Mouse (Mus musculus) liver, adult 10 weeks (tissue): ENCODE measurements around the gene Tefm. TPM values are rescaled to one million over a fixed set of nuclear protein-coding genes. Genes with fewer than 3 reads are reported as not detected.

Experiments used
- polyA plus RNA-seq: library from polyadenylated mRNA; stranded (reverse); fragments of 350-450 nt; fragmentation: Illumina TruSeq; extraction: RNeasy Lipid Tissue Mini Kit (QIAGEN cat#74804); gene quantifications from one replicate; pipeline ENCODE4 v1.2.3, GENCODE M21; 2014; ENCODE audit warnings: low read depth, low replicate concordance

Gene Tefm
- polyA plus RNA-seq, result 22.6 TPM

GRCm38 (mm10) chr11:80141825-80142521 is at the start of gene Tefm:
Gene Tefm (minus strand): TSS chr11:80142175.

GRCm38 (mm10) chr11:80183705-80184255 is 41.8 kb upstream of the Tefm start, which contains the start of gene Rnf135:
Gene Rnf135 (plus strand): TSS chr11:80183851.

GRCm38 (mm10) chr11:80153857-80154495 is 12.0 kb upstream of the Tefm start, which contains the start of gene Adap2:
Gene Adap2 (plus strand): TSS chr11:80154105.

GRCm38 (mm10) chr11:80088917-80089816 is 52.8 kb downstream of the Tefm start, which contains the start of gene Atad5:
Gene Atad5 (plus strand): TSS chr11:80089400.

Other genes starting within 250 kb of the Tefm start
- gene Utp6, start 179.8 kb downstream of the Tefm start, polyA plus RNA-seq, result 24.3 TPM
- 36.8 TPM for gene Suz12, start 149.1 kb downstream of the Tefm start, polyA plus RNA-seq
- 8.9 TPM for gene Crlf3, start 61.2 kb downstream of the Tefm start, polyA plus RNA-seq
- gene Atad5, start 52.8 kb downstream of the Tefm start, polyA plus RNA-seq, result 1.7 TPM
- gene Adap2, start 11.9 kb upstream of the Tefm start, polyA plus RNA-seq, result 11.0 TPM
- 8.7 TPM for gene Rnf135, start 41.7 kb upstream of the Tefm start, polyA plus RNA-seq
- 58.1 TPM for gene Rhot1, start 66.8 kb upstream of the Tefm start, polyA plus RNA-seq
- gene Rhbdl3, start 158.7 kb upstream of the Tefm start, polyA plus RNA-seq, result not detected
- 14.5 TPM for gene 5730455P16Rik, start 235.9 kb upstream of the Tefm start, polyA plus RNA-seq
- 132 TPM for gene Zfp207, start 241.1 kb upstream of the Tefm start, polyA plus RNA-seq